Mouse (Mus musculus): ENCODE measurements around the gene Gpr183.

DNA sequence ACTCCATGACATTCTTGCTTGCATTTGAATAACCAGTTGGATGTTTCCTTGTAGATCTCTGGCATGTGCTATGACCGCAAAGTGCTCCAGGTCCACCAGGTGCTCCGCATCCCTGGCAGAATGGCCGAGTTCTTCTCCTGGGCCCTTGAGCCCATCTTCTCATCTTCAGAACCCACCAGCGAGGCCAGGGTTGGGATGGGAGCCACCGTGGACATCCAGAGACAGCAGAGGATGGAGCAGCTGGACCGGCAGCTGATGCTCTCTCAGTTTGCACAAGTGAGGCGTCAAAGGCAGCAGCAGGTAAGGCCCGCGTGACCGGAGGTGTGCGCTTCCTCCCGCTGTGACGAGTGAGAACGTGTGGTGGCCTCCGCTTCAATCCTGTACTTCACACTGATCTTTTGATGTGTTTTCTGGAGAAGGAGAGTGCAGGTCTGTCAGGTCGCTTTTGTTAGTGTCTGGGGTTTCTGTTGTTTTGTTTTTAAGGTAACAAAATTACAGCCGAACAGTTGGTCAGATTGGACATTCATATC lies 29.2 kb upstream of the Gpr183 start:
- TF ChIP-seq NELFE (IDR thresholded peaks at IDR 0.05; ENCODE audit: low read depth, low read length), result no peak
- TF ChIP-seq GATA1 (IDR thresholded peaks at IDR 0.05; ENCODE audit: low read depth, low read length), result no peak
- TF ChIP-seq TCF12 (IDR thresholded peaks at IDR 0.05; ENCODE audit: low read depth, low read length), result no peak
- TF ChIP-seq HCFC1 (IDR thresholded peaks at IDR 0.05; ENCODE audit: low read depth, low read length), result no peak

Data from MEL (cell line).